Mouse (Mus musculus) heart, adult 2 months (tissue): ENCODE results near the gene U2af1l4. TPM values are rescaled to one million over a fixed set of nuclear protein-coding genes. Genes with fewer than 3 reads are reported as not detected.
A peak's percentile ranks its signal among the peaks of the same experiment; 100 is the strongest.

Source experiments
- DNase-seq, 2 experiments: peaks; one replicate each; pipeline ENCODE4 v3.0.0; 2021
- H3K27ac ChIP-seq: fragments of 200-600 bp; 2 replicates; pipeline ENCODE4 v1.8.1; 2022
- H3K27me3 ChIP-seq: fragments of 200-500 bp; 2 replicates; pipeline ENCODE4 v1.6.1; 2012; ENCODE audit warnings: mild to moderate bottlenecking, low read length, inconsistent platforms, mixed read lengths; ENCODE audit not compliant: control insufficient read depth, insufficient read depth
- H3K36me3 ChIP-seq: fragments of 200-500 bp; 2 replicates; pipeline ENCODE4 v1.6.1; 2012; ENCODE audit warnings: low read length, inconsistent platforms; ENCODE audit not compliant: control insufficient read depth, insufficient read depth
- H3K4me1 ChIP-seq: fragments of 200-500 bp; 2 replicates; pipeline ENCODE4 v1.6.1; 2011; ENCODE audit warnings: low read length; ENCODE audit not compliant: control insufficient read depth, insufficient read depth
- H3K4me3 ChIP-seq: fragments of 200-600 bp; 2 replicates; pipeline ENCODE4 v1.8.1; 2022
- H3K79me2 ChIP-seq: fragments of 200-500 bp; replicated peaks from 2 replicates; pipeline ENCODE4 v1.6.1; 2012; ENCODE audit warnings: mild to moderate bottlenecking, inconsistent platforms, low read length, moderate library complexity, mixed read lengths; ENCODE audit not compliant: control insufficient read depth, insufficient read depth
- H3K9ac ChIP-seq: fragments of 200-500 bp; 2 replicates; pipeline ENCODE4 v1.6.1; 2012; ENCODE audit warnings: low read depth, mild to moderate bottlenecking, control low read depth, inconsistent platforms, low read length, mixed read lengths
- CTCF ChIP-seq: fragments of 200-600 bp; IDR thresholded peaks from 2 replicates; pipeline ENCODE4 v1.8.1; 2022; ENCODE audit warnings: antibody characterized with exemption, mild to moderate bottlenecking, moderate library complexity
- EP300 ChIP-seq: fragments of 200-500 bp; IDR thresholded peaks from 2 replicates; pipeline ENCODE4 v1.6.1; 2011; ENCODE audit warnings: low read depth, low read length, control low read depth; ENCODE audit not compliant: insufficient read depth
- POLR2A ChIP-seq: fragments of 200-500 bp; IDR thresholded peaks from 2 replicates; pipeline ENCODE4 v1.6.1; 2011; ENCODE audit warnings: mild to moderate bottlenecking, low read depth, low read length, control low read depth; ENCODE audit not compliant: insufficient read depth
- WGBS: fragments of 180-500 bp; shearing (Covaris S2); methylation state at CpG from one replicate; pipeline ENCODE4 v1.1.7; 2018; 5-methylcytosine and 5-hydroxymethylcytosine counted together
- intact Hi-C: fragments of 180-260 bp; cut with DNase I; formaldehyde crosslinking; loops from one replicate; pipeline ENCODE4 v1.15.1; 2025
- polyA plus RNA-seq: library from polyadenylated mRNA; depleted of rRNA; stranded (reverse); fragments of >200 nt; gene quantifications from 2 replicates; pipeline ENCODE4 v1.2.3, GENCODE M21; 2012
- total RNA-seq, 2 experiments: library from RNA; stranded (reverse); gene quantifications; 2 replicates each; pipeline ENCODE4 v1.2.3; 2021

The U2af1l4 gene
- total and polyA plus RNA-seq, 3 experiments = 56.0 to 67.9 (median 61.3) TPM

GRCm38 (mm10) chr7:30553810-30554584, 9.1 kb upstream of the U2af1l4 start:
- Histone ChIP-seq H3K4me3 (peak overlapping the region; percentile 60), H3K4me1 (peaks cover 2% of the 10 kb centered on the region), H3K36me3 (no peaks in the 10 kb centered on the region), H3K27ac (peak overlapping the region; percentile 99), H3K79me2 (no peaks in the 10 kb centered on the region), H3K27me3 (no peaks in the 10 kb centered on the region), H3K9ac (peak overlapping the region; percentile 78)
- no peak for TF ChIP-seq POLR2A
- TF ChIP-seq EP300 = no peak
- intact Hi-C loops = no loop called here
- peak in 1 of 2 experiments; percentile 38 for DNase-seq
- WGBS = 61% methylated on average over 22 of the region's 22 CpGs

- Histone ChIP-seq H3K4me1 (peaks cover 3% of the 10 kb centered on the region), H3K27ac (no peak overlapping the region), H3K36me3 (no peaks in the 10 kb centered on the region), H3K4me3 (no peak overlapping the region), H3K79me2 (no peaks in the 10 kb centered on the region), H3K9ac (no peak overlapping the region), H3K27me3 (no peaks in the 10 kb centered on the region)
- intact Hi-C loops = no loop called here
- DNase-seq = no peak
- WGBS = 92% methylated on average over 18 of the region's 18 CpGs
- TF ChIP-seq CTCF = peak; percentile 44
- no peak for TF ChIP-seq POLR2A
- TF ChIP-seq EP300 = no peak
These were observed 6.1 kb upstream of the U2af1l4 start for GRCm38 (mm10) chr7:30556894-30557536.

GRCm38 (mm10) chr7:30557901-30558514, 5.1 kb upstream of the U2af1l4 start:
- Histone ChIP-seq H3K27ac (peak overlapping the region; percentile 68), H3K79me2 (no peaks in the 10 kb centered on the region), H3K4me1 (peaks cover 3% of the 10 kb centered on the region), H3K36me3 (no peaks in the 10 kb centered on the region), H3K27me3 (no peaks in the 10 kb centered on the region), H3K9ac (no peak overlapping the region), H3K4me3 (no peak overlapping the region)
- no peak for TF ChIP-seq POLR2A
- TF ChIP-seq CTCF = no peak
- no peak for TF ChIP-seq EP300
- no peak for DNase-seq
- intact Hi-C loops = no loop called here
- WGBS = 67% methylated on average over 13 of the region's 13 CpGs

GRCm38 (mm10) chr7:30558656-30559442, 4.3 kb upstream of the U2af1l4 start:
- Histone ChIP-seq H3K4me3 (peak overlapping the region; percentile 64), H3K27ac (peak overlapping the region; percentile 68), H3K4me1 (peaks cover 4% of the 10 kb centered on the region), H3K79me2 (no peaks in the 10 kb centered on the region), H3K9ac (peak overlapping the region; percentile 86), H3K36me3 (no peaks in the 10 kb centered on the region), H3K27me3 (no peaks in the 10 kb centered on the region)
- WGBS = 7% methylated on average over 12 of the region's 12 CpGs
- no peak for DNase-seq
- intact Hi-C loops = no loop called here
- no peak for TF ChIP-seq POLR2A
- TF ChIP-seq CTCF = no peak
- TF ChIP-seq EP300 = no peak

- H3K4me3 ChIP-seq = peak within 1 kb of the TSS; percentile 64
- intact Hi-C loops = no loop called here
- TF ChIP-seq EP300 (0 out of 2 replicates have a peak, but pooled peaks have one; percentile 41), CTCF (no peak), POLR2A (peak; percentile 87)
- no peaks in the 10 kb centered on the region for H3K27me3 ChIP-seq
- H3K9ac ChIP-seq = peak within 1 kb of the TSS; percentile 86
- H3K27ac ChIP-seq = peak within 1 kb of the TSS; percentile 68
- 0% methylated on average over 20 of the region's 20 CpGs for WGBS
- no peaks in the 10 kb centered on the region for H3K36me3 ChIP-seq
- H3K4me1 ChIP-seq = peaks cover 5% of the 10 kb centered on the region
- DNase-seq = peak; percentile 91 to 98
- H3K79me2 ChIP-seq = no peaks in the 10 kb centered on the region
These were observed 3.6 kb upstream of the U2af1l4 start, which contains the start of gene Lin37 for GRCm38 (mm10) chr7:30559443-30559954. Lin37 (minus strand) TSS chr7:30559838.
